Mouse (Mus musculus): Measurements from ENCODE around the gene Cep135.

The Cep135 gene

GRCm38 (mm10) chr5:76588551-76589283 lies at the start of gene Cep135:
Gene Cep135, plus strand, starts transcription at chr5:76588698.
- DNase-seq (ENCODE audit: low spot score in 2 of 2) = peak; percentile 85 to 86

- DNase-seq (ENCODE audit: low spot score in 2 of 2) = peak; percentile 34 to 61
Measured at GRCm38 (mm10) chr5:76540181-76540580, 48.3 kb upstream of the Cep135 start.

DNA sequence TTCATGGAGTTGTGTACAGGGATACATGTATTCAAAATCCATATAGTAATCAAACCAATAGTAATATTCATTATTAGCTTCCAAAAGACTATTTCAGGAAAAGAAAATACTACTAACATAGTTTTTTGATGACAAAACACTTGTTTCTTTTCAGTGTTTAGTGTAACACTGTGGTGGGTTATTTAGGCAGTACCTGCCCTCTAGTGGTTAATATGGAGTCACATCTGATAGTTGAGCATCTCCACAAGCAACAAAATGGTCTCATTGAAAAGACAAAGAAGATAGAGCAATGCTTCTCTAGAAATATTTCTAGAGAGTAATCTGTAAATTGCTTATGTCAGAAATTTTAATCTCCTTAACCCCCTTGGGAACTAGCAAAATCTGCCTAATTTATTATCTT lies 47.7 kb upstream of the Cep135 start:
- DNase-seq (ENCODE audit: low spot score in 2 of 2) = no peak

GRCm38 (mm10) chr5:76543200-76543599 lies 45.3 kb upstream of the Cep135 start:
- no peak for DNase-seq (ENCODE audit: low spot score in 2 of 2)

DNA sequence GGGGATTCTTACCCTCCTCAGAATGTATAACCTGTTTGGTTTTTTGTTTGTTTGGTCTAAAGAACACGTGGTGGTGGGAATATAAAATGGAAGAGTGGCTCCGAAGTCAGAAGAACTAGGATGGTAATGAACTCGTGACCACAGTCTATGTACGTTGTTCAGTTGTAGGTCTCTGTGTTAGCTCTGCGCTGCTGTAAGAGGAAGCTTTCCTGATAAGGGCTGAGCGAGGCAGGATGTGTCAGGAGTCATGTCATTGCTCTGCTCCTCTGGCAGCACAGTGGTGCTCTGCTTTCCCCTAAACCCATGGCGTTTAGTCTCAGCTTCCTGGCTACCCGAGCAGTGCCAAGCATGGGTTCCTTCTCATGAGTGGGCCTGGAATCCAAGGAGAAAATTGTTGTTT lies 38.1 kb upstream of the Cep135 start:
- no peak for DNase-seq (ENCODE audit: low spot score in 2 of 2)

DNA sequence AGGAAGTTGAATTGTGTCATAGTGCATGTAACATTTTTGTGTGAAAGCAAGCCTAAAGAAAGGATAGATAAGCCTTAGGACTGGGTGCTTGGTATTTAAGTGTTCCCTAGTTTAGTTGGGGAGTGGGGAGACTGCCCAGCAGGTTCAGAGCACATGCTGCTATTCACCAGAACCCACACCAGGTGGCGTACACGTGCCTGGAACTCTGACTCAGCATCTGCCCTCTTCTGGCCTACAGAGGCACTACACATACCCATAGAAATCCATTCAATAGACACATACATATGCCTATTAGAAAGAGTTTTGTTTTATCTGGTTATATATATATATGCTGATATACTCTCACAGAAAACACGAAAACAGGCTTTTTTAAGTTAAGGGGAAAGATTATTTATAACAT lies 23.2 kb upstream of the Cep135 start:
- DNase-seq (ENCODE audit: low spot score in 2 of 2) = peak; percentile 19 to 31

DNA sequence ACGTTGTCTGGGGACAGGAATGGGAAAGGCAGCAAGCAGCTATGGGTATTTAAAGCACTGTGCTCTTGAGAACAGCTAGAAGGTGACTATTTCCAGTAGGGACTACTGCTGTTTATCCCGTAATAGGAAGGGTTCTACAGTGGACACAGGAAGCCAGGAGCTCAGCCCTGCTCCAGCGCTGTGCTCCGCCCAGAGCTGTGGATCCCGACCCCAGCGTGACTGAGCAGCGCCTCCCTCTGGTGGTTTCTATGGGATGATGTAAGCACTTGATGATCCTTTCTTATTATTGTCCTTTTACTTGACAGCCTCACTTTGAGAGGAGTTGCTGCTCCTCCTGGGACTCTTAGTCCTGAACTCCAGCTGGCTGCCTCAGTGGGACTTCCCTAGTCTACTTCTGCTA lies 14.2 kb upstream of the Cep135 start:
- DNase-seq (ENCODE audit: low spot score in 2 of 2) = no peak

- DNase-seq (ENCODE audit: low spot score in 2 of 2) = no peak
Measured at GRCm38 (mm10) chr5:76577026-76577425, 11.5 kb upstream of the Cep135 start.

DNA sequence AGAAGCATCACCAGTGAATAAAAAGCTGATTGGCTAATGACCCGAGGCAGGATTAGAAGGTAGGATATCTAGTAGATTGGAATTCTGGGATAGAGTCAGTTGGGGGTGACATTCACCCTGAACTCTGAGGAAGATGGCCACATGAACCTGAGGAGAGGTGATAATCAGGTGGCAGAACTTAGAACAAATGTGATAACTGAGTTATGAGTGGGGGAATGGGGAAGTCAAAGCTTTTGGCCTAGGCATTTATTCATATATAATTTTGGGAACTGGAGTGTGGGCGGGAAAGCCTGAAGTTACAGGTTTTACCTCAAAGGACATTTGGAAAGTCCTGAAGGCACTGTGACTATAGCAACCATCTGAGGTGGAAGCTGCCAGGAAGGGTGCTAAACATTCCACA lies 3.1 kb upstream of the Cep135 start:
- no peak for DNase-seq (ENCODE audit: low spot score in 2 of 2)

DNA sequence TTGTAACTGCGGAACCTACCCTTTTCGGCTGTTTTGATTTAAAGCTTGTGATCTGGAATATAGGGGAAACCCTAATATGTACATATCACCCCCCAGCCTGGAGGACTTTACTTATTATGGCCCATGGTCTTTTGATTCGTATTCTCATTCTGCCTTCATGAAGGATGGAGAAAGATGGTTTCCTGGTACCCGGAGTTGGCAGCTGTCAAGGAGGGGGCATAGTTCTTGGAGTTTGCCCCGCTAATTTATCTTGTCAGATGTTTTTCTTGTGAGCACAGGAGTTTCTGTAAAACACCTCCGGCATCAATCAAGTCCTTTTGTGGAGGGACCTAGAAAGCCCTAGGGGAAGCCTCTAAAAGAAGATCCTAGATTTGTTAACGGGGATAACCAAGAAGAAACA lies 813 bp downstream of the Cep135 start:
- no peak for DNase-seq (ENCODE audit: low spot score in 2 of 2)

- DNase-seq (ENCODE audit: low spot score in 2 of 2) = no peak
Measured at GRCm38 (mm10) chr5:76590009-76590408, 1.5 kb downstream of the Cep135 start.

DNA sequence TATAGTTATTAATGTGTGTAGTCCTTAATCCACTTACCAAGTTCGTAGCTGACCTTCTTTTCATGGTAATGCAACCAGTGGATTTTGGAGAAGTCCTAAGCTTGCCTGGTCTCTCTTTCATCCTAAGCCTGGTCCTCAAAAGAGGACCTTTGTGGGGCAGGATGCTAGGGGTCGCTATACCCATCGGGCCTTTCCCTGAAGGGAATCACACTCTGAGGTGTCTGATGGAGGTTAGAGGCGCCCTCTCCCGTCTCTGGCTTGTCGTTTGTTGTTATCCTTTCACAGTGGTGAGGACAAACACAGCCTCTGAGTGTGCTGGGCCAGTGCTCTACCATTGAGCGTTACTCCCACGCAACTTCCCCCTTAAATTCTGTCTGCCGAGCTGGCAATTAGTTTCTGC lies 3.4 kb downstream of the Cep135 start:
- no peak for DNase-seq (ENCODE audit: low spot score in 2 of 2)

GRCm38 (mm10) chr5:76609702-76610370 lies 21.3 kb downstream of the Cep135 start:
- DNase-seq (ENCODE audit: low spot score in 2 of 2) = no peak

DNA sequence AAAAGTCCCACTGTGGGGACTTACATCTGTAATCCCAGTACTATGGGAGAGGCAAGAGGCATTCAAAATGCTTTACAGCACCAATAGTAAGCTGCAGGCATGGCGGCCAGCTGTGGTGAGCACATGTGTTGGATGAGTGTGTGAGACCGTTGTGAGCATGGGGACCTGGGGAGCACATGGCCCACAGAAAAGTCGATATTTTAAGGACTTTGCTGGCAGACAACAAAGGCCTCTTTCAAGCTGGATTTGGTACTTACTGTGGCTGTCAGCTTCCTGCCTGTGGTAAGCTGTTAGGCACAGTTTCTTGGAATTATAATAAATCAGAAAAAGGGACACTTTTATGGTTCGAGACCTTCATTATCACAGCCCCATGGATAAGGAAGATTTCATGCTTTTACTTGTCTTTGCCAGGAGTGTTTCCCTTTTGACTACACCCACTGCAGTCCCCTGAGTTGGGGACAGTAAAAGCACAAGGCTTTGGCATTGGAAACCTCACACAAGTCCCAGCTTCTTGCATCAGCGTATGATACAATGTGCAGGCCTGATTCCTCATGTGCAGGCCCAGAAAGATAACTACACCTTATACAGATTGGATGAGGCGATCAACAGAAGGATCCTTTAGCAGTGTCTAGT lies 24.5 kb downstream of the Cep135 start:
- DNase-seq (ENCODE audit: low spot score in 2 of 2) = no peak

GRCm38 (mm10) chr5:76615276-76615675 lies 26.8 kb downstream of the Cep135 start:
- DNase-seq (ENCODE audit: low spot score in 2 of 2) = no peak

DNA sequence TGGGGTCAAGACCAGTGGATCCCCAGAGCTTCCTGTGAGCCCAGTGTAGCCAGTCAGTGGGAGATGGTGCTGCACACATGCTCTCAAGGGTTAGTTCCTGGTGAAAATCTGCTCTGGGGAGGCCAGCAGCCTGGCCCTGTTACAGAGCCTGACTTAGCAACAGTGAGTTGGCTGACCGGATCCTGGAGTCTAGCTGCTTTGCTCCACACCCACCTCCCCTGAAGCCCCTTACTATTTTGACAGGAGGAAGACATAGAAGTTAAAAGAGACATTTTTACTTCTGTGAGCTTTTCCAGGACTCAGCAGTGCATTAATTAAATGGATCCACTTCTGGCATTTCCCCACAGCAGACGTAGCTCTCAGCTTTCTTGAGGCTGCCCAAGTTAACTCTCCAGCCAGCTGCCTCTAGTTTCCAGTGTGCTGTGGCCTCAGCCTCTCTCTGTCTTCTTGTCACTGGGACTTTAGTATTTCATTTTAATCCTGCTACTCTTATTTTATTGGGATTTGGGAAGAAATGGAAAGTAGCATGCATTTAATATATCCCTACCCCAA lies 27.8 kb downstream of the Cep135 start:
- DNase-seq (ENCODE audit: low spot score in 2 of 2) = no peak

GRCm38 (mm10) chr5:76618750-76619149 lies 30.3 kb downstream of the Cep135 start:
- DNase-seq (ENCODE audit: low spot score in 2 of 2) = no peak

DNA sequence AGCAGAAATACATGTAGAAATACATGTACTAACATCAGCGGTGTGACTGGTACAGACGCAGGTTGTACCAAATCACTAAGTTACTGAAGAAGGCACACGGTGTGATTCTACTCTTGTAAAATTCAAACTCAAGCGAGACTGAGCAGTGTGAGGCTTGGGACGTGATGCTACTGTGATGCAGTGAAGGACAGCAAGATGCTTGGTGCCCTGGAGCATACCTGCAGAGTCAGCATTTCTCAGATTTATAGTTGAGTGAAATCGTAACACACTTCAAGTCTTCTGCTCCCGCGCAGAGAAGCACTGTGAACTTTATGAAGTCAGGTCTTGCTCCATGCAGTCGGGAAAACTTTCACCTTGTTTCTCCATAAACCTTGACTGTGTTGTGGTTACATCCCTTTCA lies 35.3 kb downstream of the Cep135 start:
- DNase-seq (ENCODE audit: low spot score in 2 of 2) = no peak

- no peak for DNase-seq (ENCODE audit: low spot score in 2 of 2)
Measured at GRCm38 (mm10) chr5:76627770-76628169, 39.3 kb downstream of the Cep135 start.

GRCm38 (mm10) chr5:76634012-76634411 lies 45.5 kb downstream of the Cep135 start:
- no peak for DNase-seq (ENCODE audit: low spot score in 2 of 2)

GRCm38 (mm10) chr5:76635592-76635991 lies 47.1 kb downstream of the Cep135 start:
- no peak for DNase-seq (ENCODE audit: low spot score in 2 of 2)

GRCm38 (mm10) chr5:76642076-76642475 lies 53.6 kb downstream of the Cep135 start:
- DNase-seq (ENCODE audit: low spot score in 2 of 2) = no peak

- DNase-seq (ENCODE audit: low spot score in 2 of 2) = no peak
Measured at GRCm38 (mm10) chr5:76644234-76644633, 55.7 kb downstream of the Cep135 start.
